8 mouse cellular contexts compared by ENCODE assay signal in the genomic region with DNA sequence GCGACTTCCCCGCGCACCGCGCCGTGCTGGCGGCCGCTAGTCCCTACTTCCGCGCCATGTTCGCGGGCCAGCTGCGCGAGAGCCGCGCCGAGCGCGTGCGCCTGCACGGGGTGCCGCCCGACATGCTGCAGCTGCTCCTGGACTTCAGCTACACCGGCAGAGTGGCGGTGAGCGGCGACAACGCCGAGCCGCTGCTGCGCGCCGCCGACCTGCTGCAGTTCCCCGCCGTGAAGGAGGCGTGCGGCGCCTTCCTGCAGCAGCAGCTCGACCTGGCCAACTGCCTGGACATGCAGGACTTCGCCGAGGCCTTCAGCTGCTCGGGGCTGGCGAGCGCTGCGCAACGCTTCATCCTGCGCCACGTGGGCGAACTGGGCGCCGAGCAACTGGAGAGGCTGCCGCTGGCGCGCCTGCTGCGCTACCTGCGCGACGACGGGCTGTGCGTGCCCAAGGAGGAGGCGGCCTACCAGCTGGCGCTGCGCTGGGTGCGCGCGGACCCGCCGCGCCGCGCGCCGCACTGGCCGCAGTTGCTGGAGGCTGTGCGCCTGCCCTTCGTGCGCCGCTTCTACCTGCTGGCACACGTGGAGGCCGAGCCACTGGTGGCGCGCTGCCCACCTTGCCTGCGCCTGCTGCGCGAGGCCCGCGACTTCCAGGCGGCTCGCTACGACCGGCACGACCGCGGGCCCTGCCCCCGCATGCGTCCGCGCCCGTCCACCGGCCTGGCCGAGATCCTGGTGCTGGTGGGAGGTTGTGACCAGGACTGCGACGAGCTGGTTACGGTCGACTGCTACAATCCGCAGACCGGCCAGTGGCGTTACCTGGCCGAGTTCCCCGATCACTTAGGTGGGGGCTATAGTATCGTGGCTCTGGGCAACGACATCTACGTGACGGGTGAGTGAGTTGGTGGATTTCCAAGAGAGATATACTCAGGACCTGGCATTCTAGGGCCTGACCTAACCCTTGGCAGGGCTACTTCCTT. TPM values are rescaled to one million over a fixed set of nuclear protein-coding genes. Genes with fewer than 3 reads are reported as not detected.
DNase-seq lines count a peak whose midpoint lies in the region; ATAC-seq and TF ChIP-seq lines count a peak whose summit lies in the region.

No protein-coding gene starts in this region.

- peaks cover 18% of the 10 kb centered on the region for H3K27me3 ChIP-seq in embryonic facial prominence, embryonic 12.5 days
- H3K27me3 ChIP-seq in heart, embryonic 12.5 days (replicated peaks): no peaks in the 10 kb centered on the region
- no peaks in the 10 kb centered on the region for H3K27me3 ChIP-seq in lung, embryonic 14.5 days (ENCODE audit: insufficient read depth, low read length)

- H3K36me3 ChIP-seq in embryonic facial prominence, embryonic 12.5 days: peaks cover 11% of the 10 kb centered on the region; the same call in 1 of the 2 replicates
- H3K36me3 ChIP-seq in heart, embryonic 12.5 days: peaks cover 25% of the 10 kb centered on the region
- H3K36me3 ChIP-seq in lung, embryonic 14.5 days (ENCODE audit: insufficient read depth): peaks cover 19% of the 10 kb centered on the region

- H3K4me1 ChIP-seq in embryonic facial prominence, embryonic 12.5 days: peaks cover 34% of the 10 kb centered on the region
- H3K4me1 ChIP-seq in heart, embryonic 12.5 days (replicated peaks): peaks cover 55% of the 10 kb centered on the region
- peaks cover 29% of the 10 kb centered on the region for H3K4me1 ChIP-seq in lung, embryonic 14.5 days (ENCODE audit: insufficient read depth)

- H3K4me2 ChIP-seq in embryonic facial prominence, embryonic 12.5 days (replicated peaks): peak overlapping the region; percentile 100
- H3K4me2 ChIP-seq in heart, embryonic 12.5 days: peak overlapping the region; percentile 86
- H3K4me2 ChIP-seq in lung, embryonic 14.5 days: peak overlapping the region; percentile 100

- no peak for TF ChIP-seq CTCF in lung, embryonic 14.5 days (IDR thresholded peaks at IDR 0.05; ENCODE audit: low read depth)

- peak; percentile 77 for DNase-seq in CD4-positive, CD25-positive, alpha-beta regulatory T cell, adult 2 months (ENCODE audit: low read depth, low spot score)
- peak; percentile 51 for DNase-seq in adrenal gland, adult 8-10 months
- DNase-seq in layer of hippocampus, adult 9-11 months: peak; percentile 80
- DNase-seq in lung, embryonic 14.5 days: peak; percentile 91
- peak; percentile 55 for DNase-seq in retina, embryonic 14.5 days (ENCODE audit: low spot score)
- DNase-seq in thymus, postnatal 4 days: peak; percentile 76

- WGBS in embryonic facial prominence, embryonic 12.5 days: under 1% methylated on average over 106 of the region's 115 CpGs
- WGBS in heart, embryonic 12.5 days: under 1% methylated on average over 115 of the region's 115 CpGs
- under 1% methylated on average over 111 of the region's 115 CpGs for WGBS in lung, embryonic 14.5 days

- peak overlapping the region; percentile 59 for H3K9ac ChIP-seq in embryonic facial prominence, embryonic 12.5 days
- peak overlapping the region; percentile 91 for H3K9ac ChIP-seq in heart, embryonic 12.5 days
- peak overlapping the region; percentile 67 for H3K9ac ChIP-seq in lung, embryonic 14.5 days

- no peaks in the 10 kb centered on the region for H3K9me3 ChIP-seq in embryonic facial prominence, embryonic 12.5 days
- H3K9me3 ChIP-seq in heart, embryonic 12.5 days (replicated peaks): no peaks in the 10 kb centered on the region
- H3K9me3 ChIP-seq in lung, embryonic 14.5 days (ENCODE audit: low read depth, low read length): no peaks in the 10 kb centered on the region

- peak; percentile 59 for ATAC-seq in embryonic facial prominence, embryonic 12.5 days (ENCODE audit: insufficient number of reproducible peaks, insufficient read depth, low FRiP score, low TSS enrichment)
- ATAC-seq in heart, embryonic 12.5 days (ENCODE audit: insufficient number of reproducible peaks, low FRiP score): peak; percentile 48
- ATAC-seq in lung, embryonic 14.5 days (ENCODE audit: insufficient read depth): peak; percentile 84

- H3K4me3 ChIP-seq in embryonic facial prominence, embryonic 12.5 days: peak overlapping the region; percentile 67
- peak overlapping the region; percentile 72 for H3K4me3 ChIP-seq in heart, embryonic 12.5 days
- H3K4me3 ChIP-seq in lung, embryonic 14.5 days (ENCODE audit: low read depth, low read length): peak overlapping the region; percentile 79

- H3K27ac ChIP-seq in embryonic facial prominence, embryonic 12.5 days: peak overlapping the region; percentile 84
- H3K27ac ChIP-seq in heart, embryonic 12.5 days (ENCODE audit: poor library complexity, severe bottlenecking): peak overlapping the region; percentile 95
- H3K27ac ChIP-seq in lung, embryonic 14.5 days (ENCODE audit: low read depth): peak overlapping the region; percentile 95

RNA-seq across cellular contexts. Expression of a gene that starts 0.8 kb away (rescaled TPM):
- total RNA-seq in adrenal gland, adult 8-10 months (2022): 10 to 100 TPM; 23.9 to 34.2 (median 31.1) TPM
- 13.0 and 13.5 TPM in 2 replicates for polyA plus RNA-seq in embryonic facial prominence, embryonic 12.5 days (2016; fragmentation: Nextera tagmentation; extraction: Ambion mirVana)
- polyA plus RNA-seq in heart, embryonic 12.5 days (2016; fragmentation: Nextera tagmentation; extraction: Ambion mirVana): 41.0 and 41.4 TPM in 2 replicates
- polyA plus RNA-seq in lung, embryonic 14.5 days (2014; fragmentation: Nextera tagmentation; extraction: Ambion mirVana): 10.3 and 10.6 TPM in 2 replicates

RNA-seq across cellular contexts. Expression of a gene that starts 13.3 kb away (rescaled TPM):
- total RNA-seq in adrenal gland, adult 8-10 months (2022): 10 to 100 TPM; 14.0 to 20.5 (median 18.6) TPM
- polyA plus RNA-seq in embryonic facial prominence, embryonic 12.5 days (2016; fragmentation: Nextera tagmentation; extraction: Ambion mirVana): 42.2 and 44.3 TPM in 2 replicates
- 26.7 and 27.0 TPM in 2 replicates for polyA plus RNA-seq in heart, embryonic 12.5 days (2016; fragmentation: Nextera tagmentation; extraction: Ambion mirVana)
- 28.4 and 32.3 TPM in 2 replicates for polyA plus RNA-seq in lung, embryonic 14.5 days (2014; fragmentation: Nextera tagmentation; extraction: Ambion mirVana)

RNA-seq across cellular contexts. Expression of a gene that starts 18.1 kb away (rescaled TPM):
- 10 to 100 TPM in 3 of 4 experiments, 1 to 10 TPM in 1; 7.1 to 17.4 (median 13.7) TPM for total RNA-seq in adrenal gland, adult 8-10 months (2022)
- polyA plus RNA-seq in embryonic facial prominence, embryonic 12.5 days (2016; fragmentation: Nextera tagmentation; extraction: Ambion mirVana): 25.3 and 30.2 TPM in 2 replicates
- polyA plus RNA-seq in heart, embryonic 12.5 days (2016; fragmentation: Nextera tagmentation; extraction: Ambion mirVana): 13.9 and 15.1 TPM in 2 replicates
- polyA plus RNA-seq in lung, embryonic 14.5 days (2014; fragmentation: Nextera tagmentation; extraction: Ambion mirVana): 22.7 and 26.8 TPM in 2 replicates

RNA-seq across cellular contexts. Expression of a gene that starts 20.6 kb away (rescaled TPM):
- total RNA-seq in adrenal gland, adult 8-10 months (2022): 10 to 100 TPM; 25.7 to 46.9 (median 36.6) TPM
- polyA plus RNA-seq in embryonic facial prominence, embryonic 12.5 days (2016; fragmentation: Nextera tagmentation; extraction: Ambion mirVana): 45.2 and 45.6 TPM in 2 replicates
- 25.2 and 26.6 TPM in 2 replicates for polyA plus RNA-seq in heart, embryonic 12.5 days (2016; fragmentation: Nextera tagmentation; extraction: Ambion mirVana)
- 27.2 and 31.2 TPM in 2 replicates for polyA plus RNA-seq in lung, embryonic 14.5 days (2014; fragmentation: Nextera tagmentation; extraction: Ambion mirVana)

RNA-seq across cellular contexts. Expression of a gene that starts 29.0 kb away (rescaled TPM):
- under 1 TPM in 1 of 4 experiments, not detected in 3; 0.71 TPM for total RNA-seq in adrenal gland, adult 8-10 months (2022)
- polyA plus RNA-seq in embryonic facial prominence, embryonic 12.5 days (2016; fragmentation: Nextera tagmentation; extraction: Ambion mirVana): 1.0 and 1.1 TPM in 2 replicates
- 0.06 and 0.13 TPM in 2 replicates for polyA plus RNA-seq in heart, embryonic 12.5 days (2016; fragmentation: Nextera tagmentation; extraction: Ambion mirVana)
- polyA plus RNA-seq in lung, embryonic 14.5 days (2014; fragmentation: Nextera tagmentation; extraction: Ambion mirVana): 0.23 and 0.30 TPM in 2 replicates

Comparison
In these comparisons a context has a peak if more than half of its experiments do, and no peak if none do; other contexts are left out.
1. Peak in every context shown above with its lines: DNase-seq, ATAC-seq, H3K4me3 ChIP-seq and H3K27ac ChIP-seq.